Mouse (Mus musculus): ENCODE data around the gene Neurog3.

Neurog3 gene

DNA sequence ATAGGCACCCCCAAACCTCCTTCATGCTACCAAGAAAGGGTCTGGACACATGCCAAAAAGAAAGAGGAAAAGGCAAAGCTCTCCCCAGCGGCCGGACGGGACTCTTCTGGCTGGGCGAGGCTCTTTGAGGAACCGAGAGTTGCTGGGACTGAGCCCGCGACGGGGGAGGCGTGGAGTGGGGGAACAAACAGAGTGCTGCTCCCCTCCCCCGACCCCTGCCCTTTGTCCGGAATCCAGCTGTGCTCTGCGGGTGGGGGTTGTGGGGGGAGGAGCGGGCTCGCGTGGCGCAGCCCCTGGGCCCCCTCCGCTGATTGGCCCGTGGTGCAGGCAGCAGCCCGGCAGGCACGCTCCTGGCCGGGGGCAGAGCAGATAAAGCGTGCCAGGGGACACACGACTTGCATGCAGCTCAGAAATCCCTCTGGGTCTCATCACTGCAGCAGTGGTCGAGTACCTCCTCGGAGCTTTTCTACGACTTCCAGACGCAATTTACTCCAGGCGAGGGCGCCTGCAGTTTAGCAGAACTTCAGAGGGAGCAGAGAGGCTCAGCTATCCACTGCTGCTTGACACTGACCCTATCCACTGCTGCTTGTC, at the start of gene Neurog3:
Gene Neurog3 (plus strand): TSS at position 400 of the 591 bp plus-strand sequence.
- peak; percentile 58 for DNase-seq (ENCODE audit: extremely low spot score, low spot score)

DNA sequence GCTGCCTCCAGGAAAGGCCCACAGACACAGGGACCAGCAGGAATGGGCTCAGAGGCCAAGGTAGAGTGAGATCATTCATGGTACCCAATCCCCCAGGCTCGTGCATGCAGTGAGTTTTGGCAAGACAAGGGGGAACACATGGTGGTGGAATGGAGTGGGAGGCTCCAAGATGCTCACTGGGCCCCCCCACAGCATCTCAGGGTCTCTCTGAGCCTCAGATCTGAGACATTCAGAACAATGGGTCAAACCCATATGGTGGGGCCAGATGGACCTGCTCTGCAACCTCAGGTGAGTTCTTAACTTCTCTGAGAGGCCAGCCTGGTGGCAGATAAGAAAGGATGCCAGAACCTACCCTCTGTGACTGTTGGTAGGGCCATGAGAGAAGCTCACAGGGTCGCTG, 46.8 kb upstream of the Neurog3 start:
- no peak for DNase-seq (ENCODE audit: extremely low spot score, low spot score)

DNA sequence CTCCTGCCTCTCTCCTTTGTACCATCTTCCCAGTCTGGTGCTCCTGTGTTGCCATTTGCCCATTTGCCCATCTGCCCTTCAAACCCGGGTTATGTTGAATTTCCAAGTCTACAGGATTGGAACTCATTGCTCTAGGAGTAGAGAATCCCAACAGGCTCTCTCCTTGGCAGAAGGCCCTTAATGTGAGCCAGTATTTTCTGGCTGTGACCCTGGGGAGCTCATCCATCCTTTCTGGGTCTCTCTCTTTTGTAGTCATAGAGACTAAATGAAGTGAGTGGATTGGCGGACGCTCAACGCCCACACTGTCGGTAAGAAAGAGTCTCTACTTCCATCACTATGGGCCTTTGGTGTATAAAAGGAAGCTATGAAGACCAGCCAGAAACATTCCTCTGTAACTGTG, 46.1 kb upstream of the Neurog3 start:
- DNase-seq (ENCODE audit: extremely low spot score, low spot score): no peak

DNA sequence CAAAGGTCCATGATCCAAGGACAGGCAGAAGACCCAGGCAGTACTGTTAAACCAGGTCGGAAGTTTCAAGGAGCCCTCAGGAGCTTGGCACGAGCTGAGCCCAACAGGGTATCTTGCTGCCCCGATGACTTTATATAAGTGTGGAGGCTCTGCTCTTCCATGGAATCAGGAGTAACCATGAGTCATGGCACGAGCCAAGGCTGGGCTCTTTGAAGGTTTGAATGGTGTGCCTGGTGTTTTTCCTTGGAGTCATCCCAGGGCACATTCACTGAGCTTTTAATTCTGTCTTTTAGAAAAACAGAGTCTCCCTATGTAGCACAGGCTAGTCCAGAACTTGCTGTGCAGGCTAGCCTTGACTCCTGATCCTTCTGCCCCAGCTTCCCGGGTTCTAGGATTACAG, 44.5 kb upstream of the Neurog3 start:
- no peak for DNase-seq (ENCODE audit: extremely low spot score, low spot score)

DNA sequence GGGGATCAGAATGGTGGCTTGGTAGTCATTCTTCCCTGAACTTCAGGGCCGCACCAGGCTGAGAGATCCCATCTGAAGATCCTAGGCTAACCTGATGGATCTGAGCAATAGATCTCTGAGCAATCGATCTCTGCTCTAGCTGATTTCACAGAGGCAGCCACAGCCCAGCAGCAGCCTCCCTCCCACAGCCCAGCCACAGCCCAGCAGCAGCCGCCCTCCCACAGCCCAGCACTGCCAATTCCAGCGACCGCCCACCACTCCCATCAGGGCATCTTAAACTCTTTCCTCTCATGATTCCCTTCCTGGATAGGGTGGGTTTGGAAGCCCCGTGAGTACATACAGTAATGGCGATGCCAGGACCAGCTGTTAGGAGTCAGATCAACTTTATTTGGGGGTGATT, 43.8 kb upstream of the Neurog3 start:
- no peak for DNase-seq (ENCODE audit: extremely low spot score, low spot score)

DNA sequence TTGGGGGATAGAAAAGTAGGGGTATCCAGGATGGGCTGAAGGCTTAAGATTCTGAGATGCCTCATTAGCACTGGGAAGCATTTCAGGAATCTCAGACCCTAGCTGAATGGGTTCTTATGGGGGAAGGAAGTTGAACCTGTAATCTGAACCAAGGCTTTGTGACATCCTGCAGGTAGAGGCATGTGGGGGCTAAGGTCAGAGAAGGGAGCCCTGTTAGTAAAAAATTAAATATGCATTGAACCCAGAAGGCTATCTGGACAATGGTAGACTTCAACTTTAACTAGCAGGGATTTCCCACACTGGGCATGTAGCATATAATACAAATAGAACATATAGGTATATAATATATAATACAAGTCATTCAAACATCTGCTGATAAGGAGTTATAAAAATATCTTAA, 43.4 kb upstream of the Neurog3 start:
- no peak for DNase-seq (ENCODE audit: extremely low spot score, low spot score)

DNA sequence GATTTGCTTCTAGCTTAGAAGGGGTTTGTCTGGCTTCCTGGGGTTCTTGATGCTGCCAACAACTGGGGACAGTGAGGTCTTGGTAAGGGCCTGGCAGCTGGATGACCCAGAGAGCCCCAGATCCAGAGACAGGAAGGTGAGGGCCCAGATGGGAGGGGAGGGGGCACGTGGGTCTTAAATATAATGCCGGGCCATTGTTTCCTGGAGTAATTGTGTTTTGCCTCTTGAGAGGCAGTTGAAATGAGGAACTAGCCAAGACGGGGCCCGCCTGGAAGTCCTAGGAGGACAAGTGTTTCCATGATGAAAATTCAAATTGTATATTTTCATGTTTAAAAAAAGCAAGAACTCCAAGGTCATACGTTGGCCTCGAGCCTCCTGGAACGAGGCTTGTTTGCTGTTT, 39.0 kb upstream of the Neurog3 start:
- DNase-seq (ENCODE audit: extremely low spot score, low spot score): no peak

DNA sequence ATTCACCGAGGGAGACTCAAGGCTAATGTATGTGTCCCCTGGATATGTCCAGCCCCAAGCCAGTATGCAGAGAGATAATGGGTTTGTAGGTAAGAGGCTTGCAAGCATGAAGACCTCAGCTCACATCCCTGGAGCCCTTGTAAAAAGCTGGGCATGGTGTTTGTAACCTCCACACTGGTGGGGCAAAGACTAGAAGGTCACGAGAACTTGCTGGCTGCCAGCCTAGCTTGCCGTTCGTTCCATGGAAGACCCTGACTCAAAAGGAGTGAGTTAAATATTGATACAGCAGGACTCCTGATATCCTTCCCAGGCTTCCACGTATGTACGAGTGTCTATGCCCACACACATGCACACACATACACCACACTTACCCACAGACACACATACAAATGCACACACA, 38.5 kb upstream of the Neurog3 start:
- no peak for DNase-seq (ENCODE audit: extremely low spot score, low spot score)

DNA sequence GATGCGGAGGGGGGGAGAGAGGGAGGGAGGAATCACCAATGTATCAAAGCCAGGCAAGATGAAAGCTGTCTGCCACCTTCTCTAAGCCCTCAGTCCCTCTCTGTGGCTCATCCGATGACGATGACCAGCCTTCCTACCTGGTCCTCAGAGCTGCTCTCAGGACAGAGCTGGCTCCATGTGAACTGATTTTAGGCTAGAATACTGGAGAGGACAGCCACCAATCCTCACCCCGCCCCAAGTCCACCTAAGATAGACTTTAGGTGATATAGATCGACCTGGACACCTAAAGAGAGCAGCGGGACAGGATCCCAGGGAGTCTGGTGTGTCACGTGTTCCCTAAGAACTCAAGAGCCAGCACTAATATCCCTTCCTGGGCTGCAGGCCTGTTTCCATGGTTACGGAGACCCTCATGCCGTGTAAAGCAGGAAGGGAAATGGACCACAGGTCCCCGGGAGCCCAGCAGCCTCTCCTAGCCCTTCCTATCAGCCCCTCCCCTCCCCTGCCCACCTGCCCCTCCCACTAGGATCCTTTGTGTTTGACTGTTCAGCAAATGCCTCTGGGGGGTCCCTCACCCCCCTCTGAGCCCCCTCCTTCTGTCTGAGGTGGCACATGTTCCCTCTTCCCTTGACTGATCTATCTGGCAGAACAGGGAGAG, 33.0 kb upstream of the Neurog3 start:
- DNase-seq (ENCODE audit: extremely low spot score, low spot score): no peak

DNA sequence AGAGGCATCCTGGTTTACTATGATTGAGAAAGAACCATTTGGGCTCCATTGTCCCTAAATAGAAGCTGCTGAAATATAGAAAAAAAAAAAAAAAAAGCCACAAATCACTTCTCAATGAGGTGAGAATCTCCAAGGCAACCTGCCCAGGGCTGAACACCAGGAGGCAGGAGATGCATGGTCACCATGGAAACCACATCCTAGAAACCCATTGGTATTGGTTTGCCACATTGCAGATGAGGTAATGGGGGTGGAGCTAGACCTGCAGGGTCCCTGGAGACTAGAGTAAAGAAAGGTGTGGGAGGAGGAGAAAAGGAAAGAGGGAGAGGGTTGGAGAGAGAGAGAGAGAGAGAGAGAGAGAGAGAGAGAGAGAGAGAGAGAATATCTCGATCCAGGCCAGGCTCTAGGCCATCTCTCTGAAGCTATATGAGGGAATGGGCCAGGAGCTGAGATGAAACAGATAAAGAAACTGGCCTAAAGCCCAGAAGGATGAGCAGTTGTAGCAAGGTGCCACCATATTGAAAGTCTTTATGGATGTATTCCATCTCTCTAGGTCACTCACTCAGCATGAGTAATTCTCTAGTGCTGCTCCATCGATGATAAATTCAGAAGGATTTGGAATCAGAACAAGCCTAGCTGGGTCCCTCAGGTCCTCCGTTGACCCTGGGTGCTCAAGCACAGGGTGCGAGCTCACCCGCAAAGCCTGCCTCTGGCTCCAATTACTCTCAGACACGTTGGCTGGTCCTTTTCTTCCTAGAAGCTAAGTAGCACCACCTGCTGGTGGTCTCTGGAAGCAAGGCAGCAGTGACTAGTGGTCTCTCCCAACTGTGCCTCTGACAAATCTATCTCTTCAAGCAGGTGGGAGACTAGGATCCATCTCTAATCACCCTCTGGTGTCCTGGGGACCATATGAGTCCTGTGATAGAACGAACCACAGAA, 31.1 kb upstream of the Neurog3 start:
- DNase-seq (ENCODE audit: extremely low spot score, low spot score): peak; percentile 82

DNA sequence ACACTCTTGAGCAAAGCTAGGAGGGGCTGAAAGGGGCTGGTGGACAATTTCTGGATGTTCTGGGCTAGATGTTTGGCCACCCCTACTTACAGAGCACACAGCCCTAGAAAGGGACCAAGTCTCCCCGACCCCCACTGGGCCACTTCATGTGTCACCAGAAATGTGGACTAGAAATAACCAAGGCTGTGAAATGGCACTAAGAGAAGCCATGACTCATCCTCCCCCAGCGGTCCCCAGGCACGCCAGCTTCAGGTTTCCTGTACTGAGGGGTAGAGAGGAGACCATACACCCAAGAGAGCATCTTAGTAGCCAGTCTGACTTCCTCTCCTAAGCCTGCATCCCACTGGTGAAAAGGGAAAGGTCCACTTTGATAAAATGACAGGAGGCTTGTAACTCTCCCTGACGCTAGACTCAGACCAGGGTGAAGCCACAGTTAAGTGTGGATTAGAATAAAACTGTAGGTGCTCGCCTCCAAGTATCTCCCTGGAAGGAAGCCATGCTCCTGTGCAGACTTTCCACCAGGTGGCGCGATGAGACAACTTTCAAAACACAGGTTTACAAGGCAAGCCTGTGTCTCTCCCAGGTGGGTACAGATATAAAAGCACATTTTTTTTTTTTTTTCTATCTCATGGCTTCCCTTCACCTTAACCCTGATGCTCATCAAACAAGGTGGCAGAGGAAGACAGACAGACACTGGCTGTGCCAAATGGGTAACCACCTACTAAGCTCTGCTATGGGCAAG, 27.9 kb upstream of the Neurog3 start:
- peak; percentile 72 for DNase-seq (ENCODE audit: extremely low spot score, low spot score)

DNA sequence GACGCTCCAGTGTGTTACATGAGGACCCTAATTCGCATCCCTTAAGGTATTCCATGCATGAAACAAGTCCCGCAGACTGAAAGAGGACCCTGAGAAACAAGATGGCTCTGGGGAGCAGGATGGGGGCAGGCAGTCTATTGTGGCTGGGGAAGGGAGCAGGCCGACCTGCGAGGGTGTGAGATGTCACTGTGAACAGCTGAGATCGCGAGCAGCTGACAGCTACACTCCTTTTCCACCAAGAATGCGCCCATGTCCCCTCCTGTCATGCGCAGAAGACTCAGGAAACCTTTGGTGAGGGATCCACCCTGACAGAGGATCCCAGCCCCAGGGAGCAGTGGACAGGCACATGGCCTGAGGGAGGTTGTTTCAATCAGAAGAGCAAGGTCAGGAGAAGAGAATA, 25.8 kb upstream of the Neurog3 start:
- DNase-seq (ENCODE audit: extremely low spot score, low spot score): no peak

DNA sequence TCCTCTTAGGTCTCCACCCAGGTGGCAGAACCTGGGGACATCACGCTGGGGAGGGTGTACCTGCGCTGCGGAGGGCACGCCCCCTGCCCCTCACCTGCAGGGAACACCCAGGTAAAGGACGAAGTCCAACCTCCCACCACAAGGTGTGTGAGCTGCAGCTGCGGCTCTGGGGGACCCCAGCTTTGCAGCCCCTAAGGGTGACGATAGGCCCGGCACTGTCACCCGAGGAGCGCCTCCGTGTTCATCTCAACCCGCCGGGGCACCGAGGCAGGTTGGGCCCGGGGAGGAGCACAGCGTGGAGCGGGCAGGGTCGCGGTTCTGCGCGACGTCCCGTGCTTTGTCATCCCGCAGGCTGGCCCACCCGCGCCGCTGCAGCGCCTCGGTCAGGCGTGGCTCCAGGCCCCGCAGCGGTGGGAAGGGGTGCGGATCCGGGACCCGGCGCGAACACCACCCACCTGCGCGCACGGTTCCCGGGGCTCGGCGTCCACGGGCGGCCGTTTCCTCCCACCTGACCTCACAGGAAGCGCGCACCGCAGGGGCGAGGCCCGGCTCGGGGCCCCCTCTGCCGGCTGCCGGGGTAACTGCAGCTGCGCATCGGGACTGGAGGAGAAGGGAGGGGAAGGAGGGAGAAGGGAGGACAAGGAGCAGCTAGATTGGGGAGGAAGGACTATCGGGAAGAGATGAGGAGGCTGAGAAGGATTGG, 22.2 kb upstream of the Neurog3 start:
- peak; percentile 89 for DNase-seq (ENCODE audit: extremely low spot score, low spot score)

DNA sequence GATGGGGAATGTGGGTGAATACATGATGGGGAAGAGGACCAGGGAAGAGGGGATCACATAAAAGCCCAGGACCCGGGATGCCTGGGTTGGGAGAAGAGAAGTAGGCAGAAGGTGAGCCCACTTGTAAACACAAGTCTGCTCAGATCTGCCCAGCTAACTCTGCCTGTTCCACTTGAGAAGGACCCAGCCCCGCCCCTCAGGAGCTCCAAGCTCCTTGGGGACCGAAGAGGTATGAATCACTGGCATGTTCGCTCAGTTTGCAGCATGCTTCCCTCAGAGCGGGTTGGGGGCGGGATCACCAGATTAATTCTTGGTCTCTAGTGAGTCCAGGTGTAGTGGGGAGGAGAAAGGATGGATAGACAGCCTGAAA, 21.7 kb upstream of the Neurog3 start:
- DNase-seq (ENCODE audit: extremely low spot score, low spot score): no peak

DNA sequence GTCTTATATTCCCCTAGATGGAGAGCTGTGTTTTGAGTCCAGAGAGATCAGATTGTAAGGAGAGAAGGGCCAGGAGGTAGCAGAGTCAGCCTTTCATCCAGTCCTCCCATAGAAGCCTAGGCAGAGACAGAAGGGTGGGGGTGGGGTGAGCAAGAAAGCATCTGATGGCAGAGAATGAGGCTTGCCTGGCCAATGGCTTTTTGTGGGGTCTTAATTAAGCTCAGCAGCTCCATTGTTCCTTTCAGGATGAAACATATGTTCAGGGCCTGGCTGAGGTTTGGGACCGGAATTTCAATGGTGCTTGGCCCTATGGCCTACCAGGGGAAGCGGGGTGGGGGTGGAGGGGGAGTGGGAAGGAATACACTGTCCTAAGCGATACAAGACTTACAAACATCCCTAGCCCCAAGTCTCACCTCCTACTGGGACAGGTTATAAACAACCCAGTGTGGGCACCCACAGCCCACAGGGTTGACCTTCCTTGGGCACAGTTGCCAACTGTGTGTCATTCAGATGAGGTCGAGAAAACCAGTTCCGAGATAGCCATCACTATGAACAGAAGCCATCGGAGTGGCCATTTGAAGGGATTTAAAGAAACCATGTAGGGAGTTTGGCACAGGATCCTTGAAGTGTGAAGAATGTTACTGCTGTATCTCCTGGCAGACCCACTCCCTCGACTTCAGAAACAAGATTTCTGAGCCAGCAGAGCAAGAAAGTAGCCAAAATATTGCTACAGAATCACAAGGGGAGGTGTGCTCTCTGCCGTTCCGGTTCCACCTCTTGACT, 18.8 kb upstream of the Neurog3 start:
- DNase-seq (ENCODE audit: extremely low spot score, low spot score): no peak

DNA sequence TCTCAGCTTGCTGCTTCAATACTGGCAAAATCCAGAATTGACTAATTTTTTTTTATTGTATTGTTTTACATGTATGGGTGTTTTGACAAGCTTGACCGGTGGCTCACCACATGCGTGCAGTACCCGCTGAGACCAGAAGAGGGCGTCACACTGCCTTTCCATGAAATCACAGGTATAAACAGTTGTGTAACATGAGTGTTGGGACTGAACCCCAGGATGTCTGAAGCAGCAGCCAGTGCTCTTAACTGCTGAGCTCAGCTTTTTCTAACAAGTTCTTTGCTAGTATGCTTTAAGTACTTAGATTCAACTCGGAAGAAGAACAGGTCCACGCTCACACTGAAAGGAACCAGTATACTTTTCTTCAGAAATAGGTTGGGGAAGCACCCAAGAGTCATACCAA, 5.8 kb upstream of the Neurog3 start:
- no peak for DNase-seq (ENCODE audit: extremely low spot score, low spot score)

DNA sequence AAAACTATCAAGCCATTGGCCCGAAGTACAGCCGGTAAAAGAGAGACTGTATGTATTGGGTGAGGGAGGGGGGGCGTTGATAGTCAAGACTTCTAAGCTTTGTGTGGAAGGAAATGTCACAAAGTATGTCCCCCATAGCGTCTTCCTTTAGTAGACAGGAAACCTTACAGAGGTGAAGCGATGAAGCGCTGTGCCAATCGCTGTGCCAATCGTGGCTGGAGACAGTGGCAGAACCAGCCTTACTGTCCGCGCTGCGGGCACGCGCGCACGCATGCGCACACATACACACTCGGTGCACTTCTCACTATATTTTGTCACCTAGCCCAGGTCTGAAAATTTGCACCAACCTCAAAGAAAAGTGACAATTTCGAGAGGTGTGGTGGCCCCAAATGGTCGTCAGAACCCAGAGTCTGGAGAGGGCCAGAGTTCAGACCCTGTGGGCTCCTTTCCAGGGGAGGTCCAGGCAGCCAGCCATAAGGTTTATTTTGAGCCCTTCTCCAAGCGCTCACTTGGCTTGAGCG, 5.1 kb upstream of the Neurog3 start:
- no peak for DNase-seq (ENCODE audit: extremely low spot score, low spot score)

DNA sequence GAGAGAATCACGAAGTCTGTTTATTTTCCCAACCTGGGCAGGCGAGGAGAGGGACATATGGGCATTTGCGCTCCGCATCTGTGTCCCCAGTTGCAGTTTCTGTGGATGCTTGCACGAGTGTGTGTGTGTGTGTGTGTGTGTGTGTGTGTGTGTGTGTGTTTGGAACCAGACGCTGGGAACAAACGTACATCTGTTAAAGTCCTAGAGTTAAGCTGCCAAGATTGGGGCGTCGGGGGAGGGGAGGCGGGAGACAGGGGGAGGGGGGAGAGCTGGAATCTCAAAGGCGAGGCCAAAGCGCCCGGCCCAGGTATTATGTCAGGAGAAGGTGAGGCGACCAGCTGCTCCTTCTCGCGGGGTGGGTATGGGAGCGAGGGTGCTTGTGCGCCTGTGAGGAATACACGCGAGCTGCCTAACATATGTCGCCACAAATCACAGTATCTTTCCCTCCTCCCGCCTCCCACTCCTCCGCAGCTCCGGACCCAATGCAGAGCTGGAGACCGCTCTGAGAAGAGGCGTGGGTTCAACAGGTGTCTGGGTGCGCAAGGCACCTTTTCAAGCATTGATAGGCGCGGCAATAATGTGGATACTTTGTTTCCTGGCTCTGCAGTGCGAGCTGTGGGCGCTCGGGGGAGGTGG, 4.5 kb upstream of the Neurog3 start:
- no peak for DNase-seq (ENCODE audit: extremely low spot score, low spot score)

DNA sequence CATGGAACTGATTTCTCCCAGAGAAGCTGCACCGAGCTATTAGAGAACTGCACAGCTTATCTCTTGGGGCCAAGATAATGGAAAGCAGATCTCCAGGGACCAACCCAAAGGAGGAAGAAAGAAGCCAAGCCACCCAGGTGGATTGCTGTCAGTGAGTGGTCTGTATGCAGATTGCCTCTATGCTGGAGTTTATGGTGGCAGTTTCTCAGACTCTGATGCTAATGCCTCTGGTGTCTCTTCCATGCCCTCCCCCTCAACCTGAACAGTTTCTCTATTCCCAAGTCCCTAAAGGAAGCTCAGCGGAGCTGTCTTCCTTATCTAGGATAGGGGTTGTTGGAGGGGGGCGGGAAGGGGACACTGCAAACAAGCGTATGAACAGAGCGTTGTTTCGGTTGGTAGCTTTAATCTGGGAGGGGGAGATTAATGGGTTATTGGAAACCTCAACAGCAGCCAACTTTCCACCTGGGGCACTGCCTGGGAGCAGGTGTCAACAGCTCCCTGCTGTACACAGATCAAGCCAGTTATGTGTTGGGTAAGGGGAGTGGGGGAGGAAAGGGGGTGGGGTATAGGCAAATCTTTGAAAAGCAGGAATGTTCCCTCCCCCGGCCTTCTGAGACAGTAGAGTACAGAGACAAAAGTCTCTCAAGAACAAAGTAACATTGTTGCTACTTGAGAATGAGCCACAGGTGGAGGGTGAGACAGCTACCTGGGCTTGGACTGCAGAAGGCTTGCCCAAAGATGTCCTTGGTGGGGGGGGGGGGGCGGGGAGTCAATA, 3.0 kb downstream of the Neurog3 start:
- DNase-seq (ENCODE audit: extremely low spot score, low spot score): no peak
